Mouse (Mus musculus): Measurements from ENCODE around the gene Myo5c.

GRCm38 (mm10) chr9:75247870-75248269, 16.1 kb downstream of the Myo5c start:
- TF ChIP-seq CTCF (IDR thresholded peaks at IDR 0.05; ENCODE audit: control insufficient read depth, insufficient read depth, low read length) (no peak), POLR2A (IDR thresholded peaks at IDR 0.05; ENCODE audit: borderline replicate concordance, control insufficient read depth, low read depth, low read length) (no peak)
